Mouse (Mus musculus) G1E (cell line): ENCODE measurements at regions not wholly inside any gene's neighbourhood (a gene's known extent, or its start where the extent isn't known, plus 50 kb on each side); places are given as distances from the start of the nearest gene placed in this dataset.

ENCODE experiments used
- CTCF ChIP-seq: IDR thresholded peaks from 2 replicates; pipeline ENCODE4 v1.5.1; 2012; ENCODE audit warnings: low read depth, low read length, inconsistent platforms, mixed read lengths
- GATA1 ChIP-seq: IDR thresholded peaks from 2 replicates; pipeline ENCODE4 v1.6.1; 2012; ENCODE audit warnings: borderline replicate concordance, low read length, inconsistent platforms, mixed read lengths
- GATA2 ChIP-seq: IDR thresholded peaks from 2 replicates; pipeline ENCODE4 v1.6.1; 2012; ENCODE audit warnings: low read depth, low read length, inconsistent platforms, borderline replicate concordance
- POLR2AphosphoS5 ChIP-seq: IDR thresholded peaks from 2 replicates; pipeline ENCODE4 v1.6.1; 2012; ENCODE audit warnings: low read depth, low read length, inconsistent platforms; ENCODE audit not compliant: insufficient replicate concordance
- TAL1 ChIP-seq: conservative IDR thresholded peaks from 2 replicates; pipeline ENCODE4 v1.6.1; 2012; ENCODE audit warnings: low read depth, low read length, inconsistent platforms, mixed read lengths

- no peak for TF ChIP-seq CTCF
- TF ChIP-seq TAL1: no peak
- TF ChIP-seq GATA1: no peak
- TF ChIP-seq GATA2: no peak
- no peak for TF ChIP-seq POLR2AphosphoS5
These were observed 110.7 kb upstream of the 1700066M21Rik start for GRCm38 (mm10) chr1:57266695-57267094.
